Mouse (Mus musculus) CD4-positive, CD25-positive, alpha-beta regulatory T cell, adult 4 months (primary cell): ENCODE results near the gene Bhlha9. TPM values are rescaled to one million over a fixed set of nuclear protein-coding genes. Genes with fewer than 3 reads are reported as not detected.

ENCODE experiments used
- ATAC-seq: one replicate; pipeline ENCODE4 v1.8.0; 2017
- polyA plus RNA-seq, 2 experiments: library from polyadenylated mRNA; unstranded; fragments of 100-300 nt; shearing (Covaris generic); gene quantifications; one replicate each; pipeline ENCODE4 v1.2.1; 2017

The Bhlha9 gene
- polyA plus RNA-seq, result not detected

DNA sequence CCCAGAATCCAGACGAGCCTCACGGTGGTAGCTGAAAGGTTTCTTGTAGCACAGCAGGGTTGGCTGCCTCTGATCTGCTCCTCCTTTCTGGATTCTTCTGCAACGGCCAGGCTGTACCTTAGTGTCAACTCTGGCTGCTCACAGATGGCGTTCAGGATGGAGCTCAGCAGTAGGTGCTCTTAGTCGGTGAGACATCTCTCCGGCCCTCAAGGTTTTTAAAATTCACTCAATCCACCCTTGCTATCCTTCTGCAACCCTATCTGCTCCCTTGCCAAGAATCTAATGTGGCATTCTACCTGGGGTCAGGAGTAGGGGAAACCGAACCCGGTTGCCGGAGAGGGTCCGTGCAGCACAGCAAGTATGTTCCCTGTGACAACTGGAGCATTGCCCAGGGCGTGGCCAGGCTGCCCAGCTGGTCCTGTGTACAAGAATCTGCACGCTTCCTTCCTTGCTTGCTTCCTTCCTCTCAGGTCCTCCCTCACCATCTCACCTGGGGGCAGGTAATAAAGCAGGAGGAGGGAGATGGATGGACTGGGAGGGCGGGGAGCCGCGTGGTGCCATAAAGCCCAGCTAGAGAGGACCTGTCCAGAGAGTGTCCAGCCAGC lies at the start of gene Bhlha9:
TSS of gene Bhlha9 (plus strand) at position 600 of the 605 bp plus-strand sequence.
- ATAC-seq, result no peak

DNA sequence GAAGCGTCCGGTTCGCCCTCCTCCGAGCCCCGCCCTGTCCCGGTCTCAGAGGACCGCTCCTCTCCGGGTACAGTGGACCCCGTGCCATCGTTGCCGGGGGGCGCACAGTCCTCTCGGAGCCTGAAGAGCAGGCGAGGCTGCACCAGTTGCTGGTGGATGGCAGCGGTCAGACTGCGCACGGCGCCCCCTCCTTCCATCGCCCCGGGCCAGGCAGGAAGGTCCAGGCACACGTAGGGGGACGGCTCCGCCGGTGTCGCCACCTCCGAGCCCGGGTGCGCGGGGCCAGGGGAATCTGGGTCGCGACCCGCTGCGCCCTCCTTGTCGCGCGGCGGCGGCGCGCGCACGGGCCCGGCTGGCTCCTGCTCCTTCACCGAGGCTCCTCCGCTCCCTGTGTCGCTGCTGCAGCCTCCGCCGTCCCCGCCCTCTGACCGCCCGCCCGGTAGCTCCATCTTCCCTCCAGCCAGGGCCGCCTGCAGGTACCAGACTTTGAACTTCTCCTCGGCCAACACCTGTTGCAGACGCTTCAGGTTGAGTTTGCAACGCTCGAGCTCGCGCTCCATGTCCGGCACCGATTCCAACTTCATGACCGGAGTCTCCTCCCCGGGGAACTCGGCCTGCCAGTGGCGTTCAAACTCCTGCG lies 49.6 kb upstream of the Bhlha9 start:
- ATAC-seq, result no peak

DNA sequence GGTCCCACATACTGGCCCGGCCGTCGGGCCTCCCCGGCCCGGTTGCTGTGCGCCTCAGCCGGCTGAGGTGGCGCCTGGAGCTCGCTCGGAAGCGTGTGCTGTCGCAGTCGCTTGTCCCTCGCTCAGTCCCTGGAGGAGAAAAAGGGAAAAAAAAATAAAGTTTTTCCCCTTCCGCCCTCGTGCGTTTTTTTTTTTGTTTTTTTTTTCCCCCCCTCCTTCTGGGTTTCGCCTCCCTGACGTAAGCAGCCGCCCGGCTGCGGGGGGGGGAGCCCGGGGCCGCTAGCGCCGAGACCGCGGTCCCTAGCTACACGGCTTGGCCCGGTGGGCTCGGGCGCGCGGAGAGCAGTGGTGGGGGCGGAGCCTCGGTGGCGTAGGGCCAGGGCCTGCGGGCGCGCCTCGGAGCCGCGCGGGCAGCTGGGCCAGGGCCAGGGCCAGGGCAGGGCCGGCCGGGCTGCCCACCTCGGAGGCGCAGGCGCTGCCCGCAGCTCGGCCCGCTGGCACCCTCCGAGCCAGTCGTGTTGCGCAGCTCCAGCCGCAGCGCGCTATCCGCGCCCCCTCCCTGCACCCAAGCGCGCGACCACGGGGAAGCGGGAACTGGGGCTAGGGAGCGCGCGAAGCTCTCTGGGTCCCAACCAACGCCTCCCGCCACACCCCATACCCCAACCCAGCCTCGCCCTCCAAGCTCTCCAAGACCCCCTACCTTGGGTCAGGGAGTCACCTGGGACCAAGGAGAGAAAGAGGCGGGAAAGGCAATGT lies 48.9 kb upstream of the Bhlha9 start:
- ATAC-seq, result no peak

DNA sequence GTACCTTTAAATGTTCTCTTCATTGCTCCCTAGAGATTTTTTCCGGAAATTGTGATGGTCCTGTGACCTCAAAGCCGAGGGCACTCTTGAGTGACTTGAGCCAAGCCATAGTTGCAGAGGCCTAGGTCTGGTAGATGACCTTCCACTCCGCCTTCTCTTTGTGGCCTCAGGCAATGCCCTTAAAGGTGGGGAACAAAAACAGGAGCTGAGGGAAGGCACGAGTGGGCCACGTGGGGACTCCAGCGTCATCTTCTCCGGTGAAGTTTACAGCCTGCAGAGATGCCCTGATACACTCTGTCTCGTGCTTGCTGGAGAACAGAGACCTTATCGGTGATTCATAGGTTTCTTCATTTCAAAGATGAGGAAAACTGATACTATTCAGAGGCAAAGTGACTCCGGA lies 48.2 kb upstream of the Bhlha9 start:
- ATAC-seq, result no peak

DNA sequence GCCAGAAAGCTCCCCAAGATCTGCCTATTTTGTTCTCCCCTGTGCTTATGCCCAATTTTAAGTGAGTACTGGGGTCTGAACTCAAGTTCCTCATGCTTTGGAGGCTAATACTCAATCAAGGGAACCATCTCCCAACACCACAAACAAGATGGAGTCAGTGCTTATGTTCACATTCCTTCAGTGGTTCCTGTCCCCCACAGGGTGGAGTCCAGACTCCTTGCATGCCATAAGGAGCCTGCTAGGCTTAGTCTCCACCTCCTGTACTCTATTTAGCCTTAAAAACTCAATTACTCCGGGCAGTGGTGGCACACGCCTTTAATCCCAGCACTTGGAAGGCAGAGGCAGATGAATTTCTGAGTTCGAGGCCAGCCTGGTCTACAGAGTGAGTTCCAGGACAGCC lies 47.4 kb upstream of the Bhlha9 start:
- no peak for ATAC-seq

DNA sequence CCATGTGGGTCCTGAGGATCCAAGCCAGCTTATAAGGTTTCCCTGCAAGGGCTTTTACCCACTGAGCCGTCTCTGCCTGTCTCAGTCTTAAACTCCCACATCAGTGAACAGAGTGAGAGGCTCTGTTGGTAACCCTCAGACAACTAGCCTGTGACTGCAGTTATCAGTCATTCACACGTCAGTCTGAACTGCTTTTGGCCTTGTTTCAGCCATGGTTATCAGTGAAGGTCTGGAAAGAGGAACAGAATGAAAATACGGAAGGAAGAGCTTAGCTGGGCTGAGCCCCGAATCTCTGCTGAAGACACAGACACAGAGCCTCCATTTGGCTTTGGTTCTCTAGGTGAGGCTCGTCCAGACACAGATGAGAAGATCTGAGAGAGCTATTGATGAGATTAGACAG lies 43.7 kb upstream of the Bhlha9 start:
- no peak for ATAC-seq

DNA sequence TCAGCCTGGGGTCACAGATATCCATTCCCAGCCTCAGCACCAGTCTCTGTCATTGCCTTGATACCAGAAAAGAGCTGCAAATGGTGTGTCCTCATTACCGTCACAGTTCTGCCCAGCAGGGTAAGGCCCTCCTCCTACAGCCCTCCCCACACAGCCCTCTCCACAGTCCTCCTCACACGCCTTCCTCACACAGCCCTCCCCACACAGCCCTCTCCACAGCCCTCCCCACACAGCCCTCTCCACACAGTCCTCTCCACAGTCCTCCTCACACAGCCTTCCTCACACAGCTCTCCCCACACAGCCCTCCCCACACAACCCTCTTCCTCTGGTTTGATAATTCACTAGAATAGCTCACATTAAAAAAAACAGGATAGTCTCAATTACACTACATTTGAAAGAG lies 42.2 kb upstream of the Bhlha9 start:
- no peak for ATAC-seq

DNA sequence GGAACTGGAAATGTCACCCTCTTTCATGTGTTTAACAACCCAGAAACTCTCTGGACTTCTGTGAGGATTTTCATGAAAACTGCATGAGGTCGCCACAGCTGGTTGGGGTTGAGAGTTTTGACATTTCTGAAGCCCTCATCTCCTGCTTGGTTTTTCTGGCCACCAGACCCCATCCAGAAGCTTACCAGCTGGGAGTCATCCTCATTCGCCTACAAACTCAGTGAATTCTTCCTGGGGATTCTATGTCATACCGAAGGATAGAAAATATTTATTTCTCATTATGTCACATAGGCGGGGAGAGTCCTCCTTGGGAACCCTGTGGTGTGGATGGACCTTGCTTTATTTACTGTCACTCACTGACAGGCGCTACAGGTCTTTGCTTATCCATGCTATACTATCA lies 41.8 kb upstream of the Bhlha9 start:
- no peak for ATAC-seq

DNA sequence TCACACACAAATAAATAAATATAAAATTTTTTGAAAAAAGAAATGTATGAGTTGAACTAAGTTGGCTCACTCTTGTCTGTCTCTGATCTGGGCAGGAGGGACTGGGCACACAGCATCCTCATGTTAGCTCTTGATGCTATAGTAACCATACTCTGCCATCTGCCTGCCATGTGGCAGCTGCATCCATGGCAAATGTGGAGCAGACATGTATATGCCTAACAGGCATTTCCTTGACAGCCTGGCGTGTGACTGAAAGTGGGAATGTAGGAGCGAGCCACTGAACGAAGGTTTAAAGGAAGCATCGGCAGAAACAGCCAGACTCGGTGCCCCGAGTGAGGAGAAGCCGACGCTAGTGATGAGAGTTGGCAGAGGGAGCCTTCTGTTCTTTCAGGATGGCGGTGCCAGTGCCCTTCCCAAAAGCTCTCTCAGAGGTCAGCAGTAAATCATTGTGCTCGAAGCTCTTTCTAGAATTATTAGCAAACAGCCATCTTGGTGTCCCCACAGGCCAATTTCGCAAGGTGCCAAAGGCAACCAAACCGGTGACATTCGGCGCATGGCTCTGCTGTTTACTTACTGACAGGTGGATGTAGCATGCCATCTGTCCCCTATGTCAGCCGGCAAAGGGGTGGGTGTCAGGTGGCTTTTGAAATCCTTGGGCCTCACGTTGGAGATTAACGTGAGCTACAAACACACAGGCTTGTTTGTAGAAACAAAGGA lies 32.8 kb upstream of the Bhlha9 start:
- no peak for ATAC-seq

DNA sequence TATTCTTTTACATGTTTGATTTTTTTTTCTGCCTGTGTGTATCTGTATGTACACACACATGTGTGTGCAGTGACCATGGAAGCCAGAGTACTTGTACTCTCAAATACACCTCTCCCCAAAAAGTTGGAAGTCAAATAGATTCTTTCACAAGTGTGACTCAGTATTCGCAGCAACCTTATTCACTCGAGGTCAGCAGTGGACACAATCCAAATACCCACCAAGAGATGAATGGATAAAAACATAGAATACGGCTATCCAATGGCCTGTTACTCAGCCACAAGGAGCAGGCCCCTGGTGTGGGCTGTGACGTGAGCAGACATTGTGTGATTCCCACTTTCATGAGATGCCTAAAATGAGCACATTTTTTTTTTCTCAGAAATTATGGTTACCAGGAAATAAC lies 32.0 kb upstream of the Bhlha9 start:
- ATAC-seq, result no peak

DNA sequence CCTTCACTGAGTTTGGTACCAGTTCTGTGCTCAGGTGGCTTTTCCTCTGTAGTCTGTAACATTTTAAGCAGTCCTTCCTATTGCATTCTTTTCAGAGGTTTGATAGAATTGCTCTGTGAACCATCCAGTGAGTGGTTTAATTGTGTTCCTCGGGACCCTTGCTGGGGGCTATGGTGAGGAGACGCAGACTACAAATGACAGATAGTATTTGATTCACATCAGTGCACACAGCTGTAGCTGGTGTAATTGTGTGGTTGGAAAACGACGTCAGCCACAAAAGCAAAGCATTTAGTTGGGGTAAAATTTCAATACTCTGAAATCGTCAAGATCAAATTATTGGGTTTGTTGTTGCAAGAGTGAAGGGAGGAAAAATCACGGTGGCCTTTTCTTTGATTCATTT lies 28.0 kb upstream of the Bhlha9 start:
- ATAC-seq, result no peak

DNA sequence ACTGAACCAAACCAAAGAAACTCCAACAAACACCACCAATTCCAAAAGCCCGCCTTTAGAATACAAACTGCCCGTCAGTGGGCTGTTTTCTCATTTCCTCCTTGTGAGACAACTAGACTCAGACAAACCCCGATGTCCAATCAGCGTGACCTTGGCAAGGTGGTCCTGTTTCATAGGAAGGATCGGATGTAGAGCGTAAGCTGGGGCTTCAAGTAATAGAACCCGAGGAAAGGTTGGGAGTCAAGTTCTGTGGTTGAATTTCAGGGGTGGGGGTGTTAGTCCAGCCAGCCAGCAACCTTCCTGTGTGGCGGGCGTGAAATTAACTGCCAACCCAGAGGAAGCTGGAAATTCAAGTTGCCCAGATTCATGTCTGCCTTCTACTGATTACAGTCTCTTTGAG lies 27.2 kb upstream of the Bhlha9 start:
- ATAC-seq, result no peak

DNA sequence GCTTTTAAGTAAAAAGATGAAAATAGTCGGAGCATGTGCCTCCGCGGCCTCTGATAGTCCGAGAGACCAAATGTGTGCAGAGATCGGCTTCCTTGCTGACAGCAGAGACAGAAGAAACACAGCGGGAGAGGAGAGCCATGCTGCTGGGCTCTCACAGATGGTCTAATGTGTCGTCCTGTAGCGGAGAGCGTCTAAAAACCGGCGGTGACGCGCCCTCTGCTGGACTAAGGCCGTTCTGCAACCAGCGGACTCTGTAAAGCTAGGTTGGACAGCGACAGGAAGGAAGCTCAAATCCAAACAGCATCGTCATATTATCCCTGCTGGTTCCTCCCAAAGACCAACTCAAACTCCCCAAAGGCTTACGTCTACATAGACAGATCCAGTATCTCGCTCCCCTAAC lies 26.3 kb upstream of the Bhlha9 start:
- peak; percentile 74 for ATAC-seq

DNA sequence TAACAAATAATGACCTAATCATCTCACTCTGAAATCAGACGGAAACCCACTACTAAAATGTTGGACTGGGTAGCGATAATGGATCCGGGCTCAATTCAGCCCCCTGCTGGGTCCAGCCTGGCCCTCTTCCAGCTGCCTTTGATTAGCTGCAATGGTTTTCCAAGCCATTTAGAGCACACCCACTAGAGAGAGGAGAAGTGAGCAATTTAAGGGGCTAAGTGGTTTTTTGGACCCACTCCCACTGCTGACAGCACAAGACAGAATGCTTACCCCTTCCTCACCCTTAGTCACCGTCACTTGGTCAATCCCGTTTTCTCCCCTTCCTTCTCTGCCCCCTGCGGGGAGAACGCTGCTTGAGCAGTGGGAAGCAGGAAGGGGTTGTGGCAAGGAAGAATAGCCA lies 25.2 kb upstream of the Bhlha9 start:
- no peak for ATAC-seq

DNA sequence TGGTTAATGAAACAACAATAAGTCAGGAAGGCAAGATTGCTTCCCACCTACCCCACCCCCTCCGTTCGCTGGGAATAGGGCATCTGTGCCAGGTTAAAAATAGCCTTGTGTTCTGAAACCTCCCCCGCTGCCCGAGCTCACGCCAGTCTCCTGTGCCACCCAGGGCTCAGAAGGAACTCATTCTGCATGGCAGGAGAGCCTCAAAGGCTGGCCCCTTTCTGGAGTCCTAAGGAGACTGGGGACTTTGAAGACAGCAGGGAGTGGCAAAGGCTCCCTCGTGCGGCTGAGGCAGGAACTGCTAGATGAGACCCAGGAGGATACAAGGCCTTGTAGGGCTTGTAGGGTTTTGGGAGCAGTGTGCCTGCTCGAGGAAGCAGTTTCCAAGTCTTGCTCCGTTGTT lies 24.8 kb upstream of the Bhlha9 start:
- peak; percentile 54 for ATAC-seq

DNA sequence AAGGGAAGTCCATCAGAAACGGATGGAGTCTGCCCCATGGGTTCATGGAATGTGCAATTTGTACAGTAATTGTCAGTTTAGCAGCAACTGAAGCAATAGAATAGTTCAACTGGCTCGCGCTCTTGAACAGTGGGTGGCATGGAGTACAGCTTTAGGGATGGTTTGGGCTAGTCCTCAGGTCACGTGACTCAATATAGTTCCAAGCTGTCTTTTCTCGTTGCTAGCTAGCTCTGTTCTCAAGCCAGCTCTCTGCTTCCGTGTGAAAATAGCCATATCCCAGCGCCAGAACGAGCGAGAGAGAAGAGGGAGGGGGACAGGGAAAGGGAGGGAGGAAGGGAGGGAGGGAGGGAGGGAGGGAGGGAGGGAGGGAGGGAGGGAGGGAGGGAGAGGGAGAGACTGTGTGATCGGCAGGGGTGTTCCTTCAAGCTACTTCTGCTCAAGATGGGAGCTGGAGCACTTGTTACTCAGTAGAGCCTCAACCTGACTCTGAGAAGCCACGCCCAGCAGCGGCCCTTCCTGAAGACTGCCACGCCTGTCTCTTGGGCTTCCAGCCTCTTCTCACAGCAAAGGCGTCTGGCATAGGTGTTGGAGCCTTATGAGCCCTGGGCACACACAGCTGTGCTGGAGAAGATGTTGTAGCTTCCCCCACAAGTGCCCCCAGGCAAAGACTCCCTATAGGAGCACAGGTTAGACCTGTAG lies 21.3 kb upstream of the Bhlha9 start:
- ATAC-seq, result no peak

DNA sequence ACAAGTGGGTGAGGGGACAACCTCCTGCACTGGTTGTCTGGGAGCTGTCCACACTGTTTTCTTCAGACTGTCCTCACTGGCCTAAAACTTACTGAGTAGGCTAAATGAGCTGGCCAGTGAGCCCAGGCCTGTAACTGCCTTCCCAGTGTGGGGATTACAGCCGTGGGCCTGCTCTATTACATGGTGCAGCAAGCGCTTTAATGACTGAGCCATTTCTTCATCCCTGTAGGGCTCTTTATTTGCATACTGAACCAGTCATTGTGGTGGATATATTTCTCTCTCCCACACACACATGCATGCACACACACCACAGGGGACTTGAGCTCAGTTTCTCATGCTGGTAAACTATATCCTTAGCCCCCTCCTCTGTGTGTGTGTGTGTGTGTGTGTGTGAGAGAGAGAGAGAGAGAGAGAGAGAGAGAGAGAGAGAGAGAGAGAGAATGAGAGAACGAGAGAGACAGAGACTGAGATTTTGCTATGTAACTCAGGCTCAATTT lies 19.4 kb upstream of the Bhlha9 start:
- no peak for ATAC-seq

DNA sequence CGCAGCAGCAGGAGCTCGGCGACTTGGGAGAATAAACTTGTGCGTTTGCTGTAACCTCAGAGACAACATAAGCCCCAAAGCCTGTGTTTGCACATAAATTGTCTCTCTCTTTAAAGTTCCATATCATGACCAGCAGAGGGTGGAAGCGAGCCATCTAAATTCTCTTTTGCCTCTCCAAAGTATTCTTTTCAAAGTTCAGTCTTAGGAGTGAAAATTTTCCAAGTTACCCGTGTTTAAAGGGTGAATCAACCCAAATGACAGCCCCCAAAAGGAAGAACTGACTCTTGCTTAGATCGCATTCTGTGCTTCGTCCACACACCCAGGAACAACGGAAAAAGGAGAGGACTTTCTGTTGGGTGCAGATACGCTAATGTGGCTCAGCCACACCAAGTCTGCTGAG lies 17.2 kb upstream of the Bhlha9 start:
- ATAC-seq, result no peak

DNA sequence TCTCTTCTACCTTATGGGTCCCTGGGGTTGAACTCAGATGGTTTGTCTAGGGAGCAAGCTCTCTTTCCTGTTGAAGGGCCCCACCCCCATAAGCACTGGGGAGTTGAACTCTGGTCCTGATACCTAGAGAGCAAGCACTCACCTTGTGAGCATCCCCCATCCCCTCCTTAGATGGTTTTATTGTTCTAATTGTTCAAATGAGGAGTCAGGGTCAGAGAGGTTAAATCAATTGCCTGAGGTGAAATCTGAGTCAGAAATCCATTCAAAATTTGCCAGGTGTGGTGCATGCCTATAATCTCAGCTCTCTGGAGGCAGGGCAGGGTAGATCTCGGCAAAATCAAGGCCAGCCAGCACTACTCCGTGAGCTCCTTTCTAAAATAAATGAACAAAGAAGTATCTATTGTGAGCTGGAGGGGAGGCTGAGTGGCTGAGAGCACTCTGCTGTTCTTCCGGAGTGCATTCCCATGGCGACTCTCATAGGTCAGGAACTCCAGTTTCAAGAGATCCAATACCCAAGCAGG lies 14.8 kb upstream of the Bhlha9 start:
- no peak for ATAC-seq

DNA sequence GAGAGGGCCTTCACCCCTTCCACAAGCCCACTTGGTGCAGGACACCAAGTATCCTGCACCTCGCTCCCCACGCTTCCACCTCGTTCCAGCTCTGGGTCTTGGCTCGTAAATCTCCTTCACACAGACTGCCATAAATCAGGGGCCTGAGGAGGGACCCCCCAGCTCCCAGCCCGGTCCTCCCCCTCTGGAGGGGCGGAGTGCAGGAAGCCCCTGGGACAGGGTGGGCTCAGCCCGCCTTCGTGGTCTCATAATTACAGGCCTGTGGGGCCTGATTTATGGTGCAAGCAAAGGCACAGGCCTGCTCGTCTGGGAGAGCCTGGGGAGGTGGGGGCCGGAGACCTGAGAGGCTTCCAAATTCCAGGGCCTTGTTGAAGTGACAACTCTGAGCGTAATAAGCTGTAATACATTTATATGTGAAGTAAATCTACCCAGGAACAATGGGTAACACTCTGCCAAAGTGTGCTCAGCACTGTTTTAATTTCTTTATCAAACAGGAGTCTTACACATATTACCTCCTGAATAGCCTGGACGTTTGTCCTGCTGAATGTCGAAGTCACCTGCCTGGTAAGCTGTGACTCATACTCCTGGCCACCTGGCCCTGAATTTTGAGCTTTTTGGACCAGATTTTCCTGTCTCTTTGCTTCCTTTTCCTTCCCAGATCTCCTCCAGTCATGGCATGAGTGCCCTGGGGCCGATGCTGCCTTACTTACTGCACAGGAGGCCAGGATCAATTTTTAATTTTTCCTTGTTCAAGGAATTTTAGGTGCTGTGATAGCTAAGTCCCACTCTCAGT lies 12.9 kb upstream of the Bhlha9 start:
- no peak for ATAC-seq

DNA sequence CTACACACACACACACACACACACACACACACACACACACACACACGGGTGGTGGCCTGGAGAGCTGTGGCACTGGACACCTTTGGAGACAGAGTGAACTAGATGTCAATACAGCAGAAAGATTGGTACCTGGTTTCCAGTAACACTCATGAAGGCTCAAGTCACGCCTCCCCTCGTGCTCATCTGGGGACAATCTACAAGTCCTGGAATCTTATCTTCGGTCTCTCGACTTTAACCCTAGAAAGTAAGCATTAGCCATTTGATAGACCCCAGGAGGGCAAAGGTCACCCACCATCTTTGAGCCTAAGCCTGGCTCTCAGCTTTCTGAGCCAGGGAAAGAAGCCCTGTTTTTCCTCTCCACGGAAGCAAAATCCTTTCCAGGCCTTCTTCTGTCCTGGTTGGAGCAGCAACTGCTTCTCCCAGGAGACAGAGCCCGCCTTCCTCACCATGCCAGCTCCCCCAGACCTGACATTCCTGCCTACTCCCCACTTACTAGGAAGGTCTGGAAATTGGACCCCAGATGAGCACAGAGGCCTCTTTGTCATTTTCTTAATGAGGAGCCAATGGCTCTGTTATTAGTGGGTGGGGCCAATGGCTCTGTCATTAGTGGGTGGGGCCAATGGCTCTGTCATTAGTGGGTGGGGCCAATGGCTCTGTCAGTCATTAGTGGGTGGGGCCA lies 10.3 kb upstream of the Bhlha9 start:
- ATAC-seq, result no peak
